Mouse (Mus musculus): ENCODE data around the gene Ncapg2. TPM values are rescaled to one million over a fixed set of nuclear protein-coding genes. Genes with fewer than 3 reads are reported as not detected.
A peak's percentile ranks its signal among the peaks of the same experiment; 100 is the strongest.

Gene Ncapg2
- polyA plus RNA-seq, 1 experiment from 2014 or later: 7.8 TPM

GRCm38 (mm10) chr12:116404012-116404679, 1.1 kb upstream of the Ncapg2 start:
- ATAC-seq (ENCODE audit: low FRiP score, low TSS enrichment): no peak
- no peak overlapping the region for H3K27ac ChIP-seq (replicated peaks)
- no peaks in the 10 kb centered on the region for H3K4me1 ChIP-seq (replicated peaks; ENCODE audit: control insufficient read depth, insufficient read depth)
- no peak for DNase-seq (ENCODE audit: low spot score)
- no peaks in the 10 kb centered on the region for H3K27me3 ChIP-seq (ENCODE audit: control insufficient read depth, insufficient read depth, low read length)
- no peak overlapping the region for H3K9ac ChIP-seq (ENCODE audit: low read length)
- 95% methylated on average over 18 of the region's 18 CpGs for WGBS
- H3K4me2 ChIP-seq (replicated peaks; ENCODE audit: low read depth): peak overlapping the region; percentile 95
- H3K4me3 ChIP-seq (ENCODE audit: low read depth, low read length): no peak overlapping the region; the same call in 1 of the 2 replicates
- TF ChIP-seq CTCF (IDR thresholded peaks at IDR 0.05; ENCODE audit: low read depth) (no peak), EP300 (optimal IDR thresholded peaks at IDR 0.05) (no peak)
- H3K36me3 ChIP-seq (ENCODE audit: control insufficient read depth, insufficient read depth, low read length): 0 out of 2 replicates have a peak, but pooled peaks cover 2% of the 10 kb centered on the region
- H3K9me3 ChIP-seq (ENCODE audit: control insufficient read depth, low read length): peaks cover 4% of the 10 kb centered on the region

GRCm38 (mm10) chr12:116405836-116406155, 594 bp downstream of the Ncapg2 start:
- WGBS: 5% methylated on average over 8 of the region's 8 CpGs
- Histone ChIP-seq H3K4me3 (ENCODE audit: low read depth, low read length) (peak overlapping the region; percentile 83), H3K4me1 (replicated peaks; ENCODE audit: control insufficient read depth, insufficient read depth) (no peaks in the 10 kb centered on the region), H3K36me3 (ENCODE audit: control insufficient read depth, insufficient read depth, low read length) (0 out of 2 replicates have a peak, but pooled peaks cover 2% of the 10 kb centered on the region), H3K9ac (ENCODE audit: low read length) (peak overlapping the region; percentile 85), H3K27me3 (ENCODE audit: control insufficient read depth, insufficient read depth, low read length) (no peaks in the 10 kb centered on the region), H3K9me3 (ENCODE audit: control insufficient read depth, low read length) (peaks cover 4% of the 10 kb centered on the region), H3K4me2 (replicated peaks; ENCODE audit: low read depth) (peak overlapping the region; percentile 95), H3K27ac (replicated peaks) (peak overlapping the region; percentile 30; the same call in 1 of the 2 replicates)
- TF ChIP-seq EP300 (optimal IDR thresholded peaks at IDR 0.05) (no peak), CTCF (IDR thresholded peaks at IDR 0.05; ENCODE audit: low read depth) (no peak)
- no peak for ATAC-seq (ENCODE audit: low FRiP score, low TSS enrichment)
- DNase-seq (ENCODE audit: low spot score): no peak

GRCm38 (mm10) chr12:116407883-116408282, 2.7 kb downstream of the Ncapg2 start:
- Histone ChIP-seq H3K4me2 (replicated peaks; ENCODE audit: low read depth) (no peak overlapping the region), H3K9me3 (ENCODE audit: control insufficient read depth, low read length) (peaks cover under 1% of the 10 kb centered on the region; the same call in 1 of the 2 replicates), H3K36me3 (ENCODE audit: control insufficient read depth, insufficient read depth, low read length) (0 out of 2 replicates have a peak, but pooled peaks cover 2% of the 10 kb centered on the region), H3K27me3 (ENCODE audit: control insufficient read depth, insufficient read depth, low read length) (no peaks in the 10 kb centered on the region), H3K9ac (ENCODE audit: low read length) (no peak overlapping the region), H3K4me3 (ENCODE audit: low read depth, low read length) (no peak overlapping the region), H3K27ac (replicated peaks) (no peak overlapping the region), H3K4me1 (replicated peaks; ENCODE audit: control insufficient read depth, insufficient read depth) (no peaks in the 10 kb centered on the region)
- DNase-seq (ENCODE audit: low spot score) (no peak), ATAC-seq (ENCODE audit: low FRiP score, low TSS enrichment) (no peak)
- 89% methylated on average over 5 of the region's 5 CpGs for WGBS
- no peak for TF ChIP-seq EP300 (optimal IDR thresholded peaks at IDR 0.05)
- no peak for TF ChIP-seq CTCF (IDR thresholded peaks at IDR 0.05; ENCODE audit: low read depth)

- ATAC-seq (ENCODE audit: low FRiP score, low TSS enrichment) (no peak), DNase-seq (ENCODE audit: low spot score) (no peak)
- Histone ChIP-seq H3K4me3 (ENCODE audit: low read depth, low read length) (no peak overlapping the region), H3K36me3 (ENCODE audit: control insufficient read depth, insufficient read depth, low read length) (0 out of 2 replicates have a peak, but pooled peaks cover 2% of the 10 kb centered on the region), H3K9ac (ENCODE audit: low read length) (no peak overlapping the region), H3K27me3 (ENCODE audit: control insufficient read depth, insufficient read depth, low read length) (no peaks in the 10 kb centered on the region), H3K4me1 (replicated peaks; ENCODE audit: control insufficient read depth, insufficient read depth) (no peaks in the 10 kb centered on the region), H3K27ac (replicated peaks) (no peak overlapping the region), H3K4me2 (replicated peaks; ENCODE audit: low read depth) (no peak overlapping the region), H3K9me3 (ENCODE audit: control insufficient read depth, low read length) (no peaks in the 10 kb centered on the region)
- no peak for TF ChIP-seq CTCF (IDR thresholded peaks at IDR 0.05; ENCODE audit: low read depth)
- no peak for TF ChIP-seq EP300 (optimal IDR thresholded peaks at IDR 0.05)
- WGBS: 94% methylated on average over 4 of the region's 4 CpGs
Observed at GRCm38 (mm10) chr12:116414941-116415340, 9.7 kb downstream of the Ncapg2 start.

GRCm38 (mm10) chr12:116416514-116416913, 11.3 kb downstream of the Ncapg2 start:
- Histone ChIP-seq H3K4me2 (replicated peaks; ENCODE audit: low read depth) (no peak overlapping the region), H3K27me3 (ENCODE audit: control insufficient read depth, insufficient read depth, low read length) (no peaks in the 10 kb centered on the region), H3K9me3 (ENCODE audit: control insufficient read depth, low read length) (no peaks in the 10 kb centered on the region), H3K4me3 (ENCODE audit: low read depth, low read length) (no peak overlapping the region), H3K27ac (replicated peaks) (no peak overlapping the region), H3K36me3 (ENCODE audit: control insufficient read depth, insufficient read depth, low read length) (peaks cover 2% of the 10 kb centered on the region; the same call in 1 of the 2 replicates), H3K9ac (ENCODE audit: low read length) (no peak overlapping the region), H3K4me1 (replicated peaks; ENCODE audit: control insufficient read depth, insufficient read depth) (no peaks in the 10 kb centered on the region)
- 90% methylated on average over 1 of the region's 1 CpGs for WGBS
- no peak for TF ChIP-seq CTCF (IDR thresholded peaks at IDR 0.05; ENCODE audit: low read depth)
- no peak for TF ChIP-seq EP300 (optimal IDR thresholded peaks at IDR 0.05)
- DNase-seq (ENCODE audit: low spot score) (no peak), ATAC-seq (ENCODE audit: low FRiP score, low TSS enrichment) (no peak)

GRCm38 (mm10) chr12:116421656-116422055, 16.5 kb downstream of the Ncapg2 start:
- Histone ChIP-seq H3K4me1 (replicated peaks; ENCODE audit: control insufficient read depth, insufficient read depth) (no peaks in the 10 kb centered on the region), H3K27me3 (ENCODE audit: control insufficient read depth, insufficient read depth, low read length) (no peaks in the 10 kb centered on the region), H3K36me3 (ENCODE audit: control insufficient read depth, insufficient read depth, low read length) (peaks cover 5% of the 10 kb centered on the region; the same call in 1 of the 2 replicates), H3K4me3 (ENCODE audit: low read depth, low read length) (no peak overlapping the region), H3K9ac (ENCODE audit: low read length) (no peak overlapping the region), H3K4me2 (replicated peaks; ENCODE audit: low read depth) (no peak overlapping the region), H3K9me3 (ENCODE audit: control insufficient read depth, low read length) (no peaks in the 10 kb centered on the region), H3K27ac (replicated peaks) (no peak overlapping the region)
- no peak for DNase-seq (ENCODE audit: low spot score)
- no peak for TF ChIP-seq CTCF (IDR thresholded peaks at IDR 0.05; ENCODE audit: low read depth)
- TF ChIP-seq EP300 (optimal IDR thresholded peaks at IDR 0.05): no peak
- ATAC-seq (ENCODE audit: low FRiP score, low TSS enrichment): no peak
- 85% methylated on average over 2 of the region's 2 CpGs for WGBS
